Mouse (Mus musculus) heart, adult 2 months (tissue): ENCODE data around the gene Osbp2.

Experiments used
- CTCF ChIP-seq: fragments of 200-600 bp; IDR thresholded peaks from 2 replicates; pipeline ENCODE4 v1.8.1; 2022; ENCODE audit warnings: antibody characterized with exemption, mild to moderate bottlenecking, moderate library complexity
- POLR2A ChIP-seq: fragments of 200-500 bp; IDR thresholded peaks from 2 replicates; pipeline ENCODE4 v1.6.1; 2011; ENCODE audit warnings: mild to moderate bottlenecking, low read depth, low read length, control low read depth; ENCODE audit not compliant: insufficient read depth

DNA sequence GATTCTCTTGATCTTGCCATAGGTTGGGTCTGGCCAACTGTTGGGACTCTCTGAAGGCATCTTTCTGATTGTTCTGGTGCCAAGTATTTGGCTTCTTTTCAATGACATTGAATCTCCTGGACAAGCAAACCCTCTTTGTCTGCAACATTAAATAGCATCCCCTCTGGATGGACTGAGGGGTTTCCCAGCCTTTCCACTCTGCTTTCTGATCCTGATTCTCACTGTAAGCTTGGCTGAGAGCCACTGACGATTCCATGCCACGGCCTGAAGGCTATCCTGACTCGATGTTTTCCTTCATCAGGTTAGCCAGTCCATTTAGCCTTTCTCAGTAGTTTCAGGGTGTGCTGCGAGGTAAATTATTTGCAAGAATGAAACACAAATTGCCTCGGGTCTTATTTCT, 34.0 kb downstream of the Osbp2 start:
- TF ChIP-seq CTCF (no peak), POLR2A (no peak)
